Mouse (Mus musculus) CH12.LX (cell line): ENCODE measurements around the gene H2-Ab1.

ENCODE experiments used
- CHD2 ChIP-seq: IDR thresholded peaks from 2 replicates; pipeline ENCODE4 v1.6.1; 2011; ENCODE audit warnings: low read length, improper control_type of control experiment
- CTCF ChIP-seq, 2 experiments: IDR thresholded peaks in 1 of 2; conservative IDR thresholded peaks in 1 of 2; 2 replicates each; pipeline ENCODE4 v1.5.1; 2011 to 2012; ENCODE audit warnings: low read depth in 2 of 2, low read length in 2 of 2, improper control_type of control experiment in 1 of 2, inconsistent platforms in 1 of 2, mild to moderate bottlenecking in 1 of 2, moderate library complexity in 1 of 2
- EP300 ChIP-seq: IDR thresholded peaks from 2 replicates; pipeline ENCODE4 v1.6.1; 2011; ENCODE audit warnings: low read length, improper control_type of control experiment
- HCFC1 ChIP-seq: IDR thresholded peaks from 2 replicates; pipeline ENCODE4 v1.6.1; 2012; ENCODE audit warnings: low read depth, mild to moderate bottlenecking, inconsistent platforms, low read length, improper control_type of control experiment
- KAT2A ChIP-seq: IDR thresholded peaks from 2 replicates; pipeline ENCODE4 v1.6.1; 2012; ENCODE audit warnings: low read length, improper control_type of control experiment, inconsistent platforms; ENCODE audit not compliant: insufficient replicate concordance
- NELFE ChIP-seq: IDR thresholded peaks from 2 replicates; pipeline ENCODE4 v1.6.1; 2011; ENCODE audit warnings: low read depth, low read length, improper control_type of control experiment
- ZMIZ1 ChIP-seq: IDR thresholded peaks from 2 replicates; pipeline ENCODE4 v1.6.1; 2012; ENCODE audit warnings: low read depth, mild to moderate bottlenecking, inconsistent platforms, low read length, improper control_type of control experiment

DNA sequence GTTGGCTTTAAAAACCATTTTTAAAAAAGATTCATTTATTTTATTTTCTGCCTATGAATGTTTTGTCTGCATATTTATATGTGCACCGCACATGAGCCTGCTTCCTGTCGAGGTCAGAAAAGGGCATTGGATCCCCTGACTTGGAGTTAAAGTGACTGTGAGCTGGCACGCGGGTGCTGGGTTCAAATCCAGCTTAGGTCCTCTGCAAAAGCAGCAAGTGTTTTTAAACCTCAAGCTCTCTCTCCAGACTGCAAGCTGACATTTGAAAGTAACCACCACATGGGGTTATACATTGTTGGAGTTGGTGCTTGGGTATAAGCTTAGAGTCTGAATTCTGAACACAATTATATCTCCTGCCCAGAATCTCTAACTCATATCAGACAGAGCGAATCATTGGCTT, 39.5 kb upstream of the H2-Ab1 start:
- TF ChIP-seq CHD2 (no peak), CTCF (conservative IDR thresholded peaks at IDR 0.05 in 1 of 2, IDR thresholded peaks at IDR 0.05 in 1 of 2; ENCODE audit: low read depth in 2 of 2, low read length in 2 of 2) (no peak), HCFC1 (no peak), ZMIZ1 (no peak), KAT2A (no peak), NELFE (no peak), EP300 (no peak)
